ENCODE assay signal across 11 mouse cellular contexts in the genomic region with DNA sequence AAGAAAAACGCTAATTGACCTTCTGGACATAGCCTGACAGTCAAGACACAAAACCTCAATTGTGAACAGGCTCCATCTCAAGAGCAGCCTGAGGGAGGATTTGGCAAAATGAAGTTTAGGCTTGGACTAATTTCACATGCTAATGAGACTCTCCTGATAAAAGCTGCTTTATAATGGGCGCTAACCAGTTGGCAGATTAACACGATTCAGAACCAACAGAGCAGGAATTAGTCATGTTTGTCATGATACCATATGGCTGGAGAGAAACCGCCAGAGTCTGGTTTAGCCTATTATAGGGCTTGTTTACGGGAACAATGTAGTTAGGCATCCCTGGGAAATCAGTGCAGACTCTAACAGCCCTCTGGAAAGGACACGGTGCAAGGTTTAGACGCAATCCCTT.
A peak's percentile ranks its signal among the peaks of the same experiment; 100 is the strongest.
DNase-seq lines count a peak whose midpoint lies in the region; ATAC-seq lines count a peak whose summit lies in the region.
"Had no signal": no experiment of that assay in that cellular context is flagged by ENCODE, and none has a peak within 500 bp of the region (broad histone marks: within the 10 kb centered on the region; RNA-seq: fewer than 3 reads in every experiment).

No protein-coding gene starts in this region.

- H3K27me3 ChIP-seq in embryonic facial prominence, embryonic 10.5 days (replicated peaks; ENCODE audit: low read depth, poor library complexity, severe bottlenecking), result no peaks in the 10 kb centered on the region
- no peaks in the 10 kb centered on the region for H3K27me3 ChIP-seq in hindbrain, embryonic 14.5 days (ENCODE audit: control insufficient read depth, insufficient read depth, low read length)
- no peaks in the 10 kb centered on the region for H3K27me3 ChIP-seq in midbrain, embryonic 14.5 days (ENCODE audit: control insufficient read depth, insufficient read depth, low read length)
- 0 out of 2 replicates have a peak, but pooled peaks cover 4% of the 10 kb centered on the region for H3K27me3 ChIP-seq in kidney, embryonic 15.5 days
- H3K27me3 ChIP-seq: heart, embryonic 15.5 days had no signal

- H3K9me3 ChIP-seq in embryonic facial prominence, embryonic 10.5 days, result no peaks in the 10 kb centered on the region
- no peaks in the 10 kb centered on the region for H3K9me3 ChIP-seq in hindbrain, embryonic 14.5 days (ENCODE audit: control insufficient read depth, low read length)
- H3K9me3 ChIP-seq in midbrain, embryonic 14.5 days (ENCODE audit: control insufficient read depth, low read length), result no peaks in the 10 kb centered on the region
- H3K9me3 ChIP-seq in kidney, embryonic 15.5 days (replicated peaks), result no peaks in the 10 kb centered on the region
- H3K9me3 ChIP-seq: heart, embryonic 15.5 days had no signal

- DNase-seq in cerebellum, adult 9-10 months, result peak; percentile 12
- no peak for DNase-seq in cerebellum, adult 11 months
- DNase-seq in embryonic facial prominence, embryonic 10.5 days (ENCODE audit: low spot score), result no peak
- DNase-seq in hindbrain, embryonic 14.5 days (ENCODE audit: low spot score), result peak; percentile 68
- peak; percentile 78 for DNase-seq in midbrain, embryonic 14.5 days
- no peak for DNase-seq in spleen, postnatal 14 days (ENCODE audit: low spot score in 2 of 2)

- H3K9ac ChIP-seq in hindbrain, embryonic 14.5 days, result no peak overlapping the region
- no peak overlapping the region for H3K9ac ChIP-seq in midbrain, embryonic 14.5 days (replicated peaks; ENCODE audit: low read length)
- no peak overlapping the region for H3K9ac ChIP-seq in kidney, embryonic 15.5 days
- H3K9ac ChIP-seq: heart, embryonic 15.5 days; liver, embryonic 14.5 days had no signal

- peak overlapping the region; percentile 73 for H3K27ac ChIP-seq in embryonic facial prominence, embryonic 10.5 days (replicated peaks)
- H3K27ac ChIP-seq in hindbrain, embryonic 14.5 days, result peak overlapping the region; percentile 71
- H3K27ac ChIP-seq in midbrain, embryonic 14.5 days (replicated peaks; ENCODE audit: low read depth, low read length), result peak overlapping the region; percentile 72
- H3K27ac ChIP-seq in kidney, embryonic 15.5 days, result no peak overlapping the region
- H3K27ac ChIP-seq: heart, embryonic 15.5 days; liver, embryonic 14.5 days had no signal

- no peak overlapping the region for H3K4me2 ChIP-seq in hindbrain, embryonic 14.5 days (replicated peaks)
- no peak overlapping the region for H3K4me2 ChIP-seq in midbrain, embryonic 14.5 days (ENCODE audit: low read length)
- no peak overlapping the region for H3K4me2 ChIP-seq in kidney, embryonic 15.5 days
- H3K4me2 ChIP-seq: heart, embryonic 15.5 days had no signal

- no peak overlapping the region for H3K4me3 ChIP-seq in embryonic facial prominence, embryonic 10.5 days
- no peak overlapping the region for H3K4me3 ChIP-seq in hindbrain, embryonic 14.5 days (replicated peaks; ENCODE audit: low read length)
- H3K4me3 ChIP-seq in midbrain, embryonic 14.5 days (replicated peaks; ENCODE audit: low read depth, low read length), result no peak overlapping the region
- no peak overlapping the region for H3K4me3 ChIP-seq in kidney, embryonic 15.5 days (replicated peaks)
- H3K4me3 ChIP-seq: erythroblast, embryonic 14.5 days; heart, embryonic 15.5 days had no signal

- H3K36me3 ChIP-seq in embryonic facial prominence, embryonic 10.5 days (replicated peaks), result no peaks in the 10 kb centered on the region
- H3K36me3 ChIP-seq in hindbrain, embryonic 14.5 days (replicated peaks; ENCODE audit: control insufficient read depth, insufficient read depth), result no peaks in the 10 kb centered on the region
- H3K36me3 ChIP-seq in midbrain, embryonic 14.5 days (ENCODE audit: control insufficient read depth, insufficient read depth, low read length), result no peaks in the 10 kb centered on the region
- no peaks in the 10 kb centered on the region for H3K36me3 ChIP-seq in kidney, embryonic 15.5 days
- H3K36me3 ChIP-seq: heart, embryonic 15.5 days had no signal

- 27% methylated on average over 7 of the region's 7 CpGs for WGBS in embryonic facial prominence, embryonic 10.5 days
- WGBS in hindbrain, embryonic 14.5 days, result 14% methylated on average over 7 of the region's 7 CpGs
- 6% methylated on average over 7 of the region's 7 CpGs for WGBS in midbrain, embryonic 14.5 days
- WGBS in kidney, embryonic 15.5 days, result 73% methylated on average over 7 of the region's 7 CpGs

- peaks cover 72% of the 10 kb centered on the region for H3K4me1 ChIP-seq in embryonic facial prominence, embryonic 10.5 days
- H3K4me1 ChIP-seq in hindbrain, embryonic 14.5 days (replicated peaks; ENCODE audit: control insufficient read depth, insufficient read depth, low read length), result peaks cover 27% of the 10 kb centered on the region
- H3K4me1 ChIP-seq in midbrain, embryonic 14.5 days (ENCODE audit: control insufficient read depth, insufficient read depth, low read length), result peaks cover 38% of the 10 kb centered on the region
- peaks cover 27% of the 10 kb centered on the region for H3K4me1 ChIP-seq in kidney, embryonic 15.5 days

- ATAC-seq in hindbrain, embryonic 14.5 days (ENCODE audit: low FRiP score), result peak; percentile 81
- peak; percentile 86 for ATAC-seq in midbrain, embryonic 14.5 days (ENCODE audit: low FRiP score, low TSS enrichment)
- no peak for ATAC-seq in kidney, embryonic 15.5 days (replicated peaks; ENCODE audit: low FRiP score)
- ATAC-seq in megakaryocyte-erythroid progenitor cell, adult 5-6 weeks (replicated peaks; ENCODE audit: low FRiP score, low TSS enrichment, poor library complexity, severe bottlenecking), result no peak

Comparison
In these comparisons a context has a peak if more than half of its experiments do, and no peak if none do; other contexts are left out.
1. DNase-seq: peak in cerebellum, adult 9-10 months (single experiment), hindbrain, embryonic 14.5 days (single experiment) and midbrain, embryonic 14.5 days (single experiment); none in cerebellum, adult 11 months (single experiment), embryonic facial prominence, embryonic 10.5 days (single experiment) and spleen, postnatal 14 days (0 of 2).
2. ATAC-seq: peak in hindbrain, embryonic 14.5 days (single experiment) and midbrain, embryonic 14.5 days (single experiment); none in kidney, embryonic 15.5 days (single experiment) and megakaryocyte-erythroid progenitor cell, adult 5-6 weeks (single experiment).